Mouse (Mus musculus) heart, postnatal 0 days (tissue): ENCODE data around the gene Zfp993. TPM values are rescaled to one million over a fixed set of nuclear protein-coding genes. Genes with fewer than 3 reads are reported as not detected.

Experiments used
- polyA plus RNA-seq: library from polyadenylated mRNA; unstranded; fragments of >200 nt; fragmentation: Nextera tagmentation; extraction: Ambion mirVana; gene quantifications from 2 replicates; pipeline ENCODE4 v1.2.1, GENCODE M21; 2015
- total RNA-seq: library from RNA; depleted of rRNA; stranded (reverse); fragments of >200 nt; gene quantifications from 2 replicates; pipeline ENCODE4 v1.2.3, GENCODE M21; 2014; ENCODE audit warnings: low replicate concordance; rRNA removed

Zfp993 gene
- total and polyA plus RNA-seq, 2 experiments from 2014 or later, result 0.50 to 4.8 TPM

Other genes starting within 250 kb of the Zfp993 start
- gene Zfp992, start 161.9 kb upstream of the Zfp993 start, total RNA-seq, result 1.8 and 3.2 TPM in 2 replicates
- gene Zfp992, start 161.9 kb upstream of the Zfp993 start, polyA plus RNA-seq, result 2.6 TPM in 2 replicates
- 0.97 TPM in 1 of 2 replicates, not detected in the other for gene Zfp981, start 108.9 kb upstream of the Zfp993 start, total RNA-seq
- 0.05 TPM in 1 of 2 replicates, not detected in the other for gene Zfp981, start 108.9 kb upstream of the Zfp993 start, polyA plus RNA-seq